ENCODE assay signal across 9 mouse cellular contexts in the genomic region with DNA sequence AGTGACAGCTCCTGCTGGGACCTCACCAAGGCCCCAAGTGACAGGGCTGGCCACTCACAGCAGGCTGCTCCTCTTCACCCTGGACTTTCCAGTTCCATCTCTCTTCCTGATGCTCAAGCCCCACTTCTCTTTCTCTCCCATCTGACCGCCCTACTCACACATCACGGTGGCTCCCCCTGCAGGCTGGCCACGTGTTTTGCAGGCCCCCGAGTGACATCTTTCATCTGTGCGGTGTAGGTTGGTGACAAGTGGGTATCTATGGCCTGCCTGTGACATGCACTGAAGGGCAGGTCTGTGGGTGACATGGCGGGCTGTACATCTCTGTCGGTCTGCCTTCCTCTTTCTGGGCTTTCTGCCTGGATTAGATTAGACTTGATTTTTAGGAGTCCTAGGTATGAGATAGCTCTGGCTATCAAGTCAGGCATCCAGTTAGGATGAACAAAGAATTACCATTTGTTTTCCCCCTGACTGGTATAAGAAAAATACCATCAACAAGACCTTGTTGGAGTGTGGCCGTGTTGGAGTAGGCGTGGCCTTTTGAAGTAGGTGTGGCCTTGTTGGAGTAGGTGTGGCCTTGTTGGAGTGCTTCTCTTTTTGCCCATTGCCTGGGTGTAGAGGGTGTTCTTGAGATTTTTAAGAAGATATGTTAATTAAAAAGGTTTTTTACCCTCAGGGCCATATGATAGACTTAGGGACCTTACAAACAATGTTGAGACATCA.
DNase-seq lines count a peak whose midpoint lies in the region; ATAC-seq and TF ChIP-seq lines count a peak whose summit lies in the region.
"Had no signal": no experiment of that assay in that cellular context is flagged by ENCODE, and none has a peak within 500 bp of the region (broad histone marks: within the 10 kb centered on the region; RNA-seq: fewer than 3 reads in every experiment).

No protein-coding gene starts in this region.

- no peaks in the 10 kb centered on the region for H3K27me3 ChIP-seq in MEL (ENCODE audit: control insufficient read depth in 1 of 2, insufficient read depth in 2 of 2, low read length in 2 of 2)
- H3K27me3 ChIP-seq: embryonic facial prominence, embryonic 12.5 days; limb, embryonic 15.5 days had no signal

- H3K4me1 ChIP-seq in MEL (ENCODE audit: control insufficient read depth in 1 of 2, insufficient read depth in 2 of 2, low read length in 2 of 2) = peaks cover 0 to 3% of the 10 kb centered on the region in 2 experiments; a peak in 1 of 4 replicates

- peak; percentile 74 for TF ChIP-seq RAD21 in MEL (IDR thresholded peaks at IDR 0.05; ENCODE audit: low read depth, low read length)

- ATAC-seq in inflammation-experienced regulatory T-cells, adult 6 months = no peak

- no peaks in the 10 kb centered on the region for H3K79me2 ChIP-seq in MEL (ENCODE audit: control insufficient read depth, insufficient read depth, low read length, poor library complexity)

- no peak for DNase-seq in layer of hippocampus, adult 2 months (ENCODE audit: low spot score in 2 of 2)
- no peak for DNase-seq in layer of hippocampus, adult 18-20 months (ENCODE audit: low spot score in 2 of 2)
- peak; percentile 82 for DNase-seq in MEL (ENCODE audit: low read depth, low spot score)
- peak; percentile 56 to 62 for DNase-seq in cerebellum, postnatal 10 days
- DNase-seq in natural killer cell, adult 2 months (ENCODE audit: low spot score in 2 of 2) = peak; percentile 22 to 66
- no peak for DNase-seq in frontal cortex, postnatal 14 days (ENCODE audit: low spot score in 2 of 2)

- H3K36me3 ChIP-seq in MEL (ENCODE audit: control insufficient read depth in 1 of 2, insufficient read depth in 2 of 2, low read length in 2 of 2) = no peaks in the 10 kb centered on the region
- H3K36me3 ChIP-seq: embryonic facial prominence, embryonic 12.5 days; limb, embryonic 15.5 days had no signal

- 0 out of 4 replicates have a peak, but pooled peaks of 1 of the 2 experiments have one; percentile 9 for TF ChIP-seq EP300 in MEL (IDR thresholded peaks at IDR 0.05; ENCODE audit: low read depth in 1 of 2, low read length in 2 of 2)

- H3K9me3 ChIP-seq in MEL (replicated peaks; ENCODE audit: insufficient read depth, low read length) = no peaks in the 10 kb centered on the region
- H3K9me3 ChIP-seq: embryonic facial prominence, embryonic 12.5 days; limb, embryonic 15.5 days had no signal

- no peak overlapping the region for H3K9ac ChIP-seq in MEL (ENCODE audit: control insufficient read depth, low read depth, low read length, poor library complexity, severe bottlenecking)
- H3K9ac ChIP-seq: embryonic facial prominence, embryonic 12.5 days; limb, embryonic 15.5 days had no signal

- H3K4me3 ChIP-seq in layer of hippocampus, adult 2 months = no peak overlapping the region
- no peak overlapping the region for H3K4me3 ChIP-seq in MEL (ENCODE audit: control insufficient read depth in 1 of 2, insufficient read depth in 1 of 2, low read depth in 2 of 2, low read length in 2 of 2)
- H3K4me3 ChIP-seq: embryonic facial prominence, embryonic 12.5 days; limb, embryonic 15.5 days had no signal

- peak; percentile 63 for TF ChIP-seq CTCF in layer of hippocampus, adult 2 months (conservative IDR thresholded peaks at IDR 0.05)
- peak; percentile 67 to 89 (median 87) for TF ChIP-seq CTCF in MEL (IDR thresholded peaks at IDR 0.05 in 2 of 3, conservative IDR thresholded peaks at IDR 0.05 in 1 of 3; ENCODE audit: control insufficient read depth in 1 of 3, insufficient read depth in 1 of 3, low read depth in 2 of 3, low read length in 3 of 3, poor library complexity in 1 of 3, severe bottlenecking in 1 of 3)

- H3K27ac ChIP-seq in layer of hippocampus, adult 2 months = no peak overlapping the region
- no peak overlapping the region for H3K27ac ChIP-seq in MEL (ENCODE audit: control insufficient read depth, low read depth, low read length)
- H3K27ac ChIP-seq: embryonic facial prominence, embryonic 12.5 days; limb, embryonic 15.5 days had no signal

- no peak for TF ChIP-seq POLR2A in MEL (IDR thresholded peaks at IDR 0.05; ENCODE audit: control insufficient read depth in 1 of 2, insufficient read depth in 1 of 2, low read depth in 1 of 2, low read length in 2 of 2, poor library complexity in 1 of 2)

TF ChIP-seq in MEL, 35 proteins besides CTCF, POLR2A, EP300 and RAD21:
- TF ChIP-seq GATA1 (IDR thresholded peaks at IDR 0.05; ENCODE audit: low read depth, low read length) (0 out of 2 replicates have a peak, but pooled peaks have one; percentile 13), MAX (IDR thresholded peaks at IDR 0.05; ENCODE audit: low read length) (peak; percentile 84), USF1 (IDR thresholded peaks at IDR 0.05; ENCODE audit: low read depth, low read length) (peak; percentile 71), ZC3H11A (IDR thresholded peaks at IDR 0.05; ENCODE audit: low read depth, low read length) (peak; percentile 56), MAFK (IDR thresholded peaks at IDR 0.05; ENCODE audit: borderline replicate concordance, low read depth, low read length) (no peak), POLR2AphosphoS2 (IDR thresholded peaks at IDR 0.05; ENCODE audit: low read length) (no peak), MXI1 (IDR thresholded peaks at IDR 0.05; ENCODE audit: low read depth, low read length) (0 out of 2 replicates have a peak, but pooled peaks have one; percentile 31), TAL1 (IDR thresholded peaks at IDR 0.05; ENCODE audit: low read length) (peak; percentile 43; the same call in 1 of the 2 replicates), MYB (IDR thresholded peaks at IDR 0.05; ENCODE audit: low read depth, low read length) (no peak), SMC3 (IDR thresholded peaks at IDR 0.05; ENCODE audit: low read depth, low read length) (peak; percentile 82), RCOR1 (IDR thresholded peaks at IDR 0.05; ENCODE audit: low read depth, low read length) (no peak), MAZ (IDR thresholded peaks at IDR 0.05; ENCODE audit: low read depth, low read length) (0 out of 2 replicates have a peak, but pooled peaks have one; percentile 22), MYC (IDR thresholded peaks at IDR 0.05; ENCODE audit: low read depth, low read length) (0 out of 2 replicates have a peak, but pooled peaks have one; percentile 41)

Comparison
In these comparisons a context has a peak if more than half of its experiments do, and no peak if none do; other contexts are left out.
1. DNase-seq: peak in MEL (single experiment), cerebellum, postnatal 10 days (2 of 2) and natural killer cell, adult 2 months (2 of 2); none in layer of hippocampus, adult 2 months (0 of 2), layer of hippocampus, adult 18-20 months (0 of 2) and frontal cortex, postnatal 14 days (0 of 2).